Mouse (Mus musculus): ENCODE data around the gene Rnf130.

Rnf130 gene

DNA sequence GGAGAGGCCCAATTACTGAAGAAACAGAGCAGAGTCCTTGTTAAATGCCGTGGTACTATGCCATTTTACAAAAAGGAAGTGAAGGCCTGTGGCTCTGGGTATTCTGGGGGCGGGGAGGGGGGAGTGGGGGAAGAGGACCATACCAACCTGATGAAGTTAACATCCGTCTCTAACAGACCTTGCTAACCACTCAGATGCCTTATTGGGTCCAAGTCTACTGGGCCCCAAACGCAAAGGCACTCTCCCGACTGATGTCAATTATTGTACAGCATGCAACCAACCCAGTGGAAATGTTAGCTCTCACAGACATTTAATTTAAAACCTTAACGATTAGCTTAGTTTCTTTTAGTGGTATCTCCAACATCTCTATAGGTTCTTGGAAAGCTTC is 707 bp upstream of the Rnf130 start:
- DNase-seq (ENCODE audit: low spot score): no peak

DNA sequence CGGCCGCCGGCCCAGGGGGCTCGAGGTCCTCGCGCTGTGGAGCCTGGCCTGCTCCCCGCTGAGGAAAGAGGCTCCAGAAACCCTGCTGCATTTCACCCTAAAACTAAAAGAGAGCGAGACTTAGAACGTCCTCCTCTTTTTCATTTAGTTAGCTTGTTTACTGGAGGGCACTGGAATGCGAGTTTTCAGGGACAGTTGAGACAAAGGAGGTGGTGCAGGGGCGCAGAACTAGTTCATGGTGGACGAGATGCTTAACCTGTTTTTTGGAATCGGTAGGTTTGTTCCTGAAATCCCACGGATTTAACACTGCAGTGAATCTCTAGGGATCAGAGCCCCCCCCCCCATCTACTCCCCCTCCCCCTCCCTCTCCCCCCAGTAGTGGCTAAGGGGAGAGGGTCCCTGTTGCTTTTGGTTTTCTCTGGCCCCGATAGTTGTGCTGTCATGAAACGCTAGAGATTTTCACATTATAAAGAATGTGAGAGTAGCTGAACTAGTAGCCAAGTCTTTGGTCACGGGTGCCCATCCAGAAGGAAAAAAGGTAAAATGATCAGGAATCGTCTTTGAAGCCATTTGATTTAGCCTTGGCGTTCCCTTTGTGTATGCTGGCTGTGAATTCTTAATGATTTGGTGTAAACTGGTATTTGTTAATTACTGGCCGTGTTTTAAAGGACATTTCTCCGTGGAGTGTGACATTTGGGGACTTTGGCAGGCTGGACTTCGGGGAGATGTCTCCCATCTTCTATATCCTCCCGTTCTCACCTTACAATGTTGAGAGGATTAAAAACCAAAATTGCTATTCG is 775 bp downstream of the Rnf130 start:
- DNase-seq (ENCODE audit: low spot score): peak; percentile 18

DNA sequence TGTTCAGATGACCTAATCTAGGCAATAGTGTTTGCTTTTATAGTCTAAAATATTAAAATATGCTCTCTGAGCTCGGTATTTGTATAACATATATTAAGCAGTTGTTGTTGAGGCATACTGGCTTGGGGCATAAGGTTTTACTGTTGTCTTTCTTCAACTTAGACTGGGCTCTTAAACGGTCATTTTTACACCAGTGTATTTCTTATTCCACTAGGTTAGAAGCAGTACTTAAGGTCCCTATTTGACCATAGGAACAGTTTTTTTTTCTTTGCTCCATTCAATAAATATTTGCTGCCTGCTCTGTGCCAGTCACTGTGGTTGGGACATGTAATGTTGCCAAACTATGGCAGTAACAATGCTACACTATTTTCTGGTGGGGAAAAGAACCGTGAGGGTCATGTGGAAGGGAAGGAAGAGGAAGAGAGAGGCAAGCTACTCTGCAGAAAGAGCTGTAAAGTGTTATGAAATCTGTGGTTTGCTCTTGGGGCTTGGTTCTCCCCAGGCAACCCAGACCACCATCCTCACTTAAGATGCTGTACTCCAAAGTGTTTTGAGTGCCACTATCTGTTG is 1.5 kb downstream of the Rnf130 start:
- no peak for DNase-seq (ENCODE audit: low spot score)

DNA sequence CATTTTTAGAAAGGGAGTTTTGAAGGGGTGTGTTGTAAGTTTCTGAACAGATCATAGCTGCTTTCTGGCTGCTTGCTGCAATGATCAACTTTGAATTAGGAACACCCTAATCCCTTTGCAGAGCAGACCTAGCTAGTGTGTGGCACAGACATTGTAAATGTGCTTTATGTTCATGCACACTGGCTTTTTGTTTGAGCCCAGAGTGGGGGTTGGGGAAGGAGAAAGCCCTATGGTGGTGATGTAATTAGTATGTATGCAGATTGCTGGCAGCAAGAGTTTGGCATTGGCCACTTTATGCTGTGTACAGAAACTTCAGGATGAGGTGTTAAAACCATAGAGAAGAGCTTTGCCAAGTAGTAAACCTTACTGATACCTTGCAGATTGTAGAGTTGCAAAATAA is 3.3 kb downstream of the Rnf130 start:
- peak; percentile 25 for DNase-seq (ENCODE audit: low spot score)

DNA sequence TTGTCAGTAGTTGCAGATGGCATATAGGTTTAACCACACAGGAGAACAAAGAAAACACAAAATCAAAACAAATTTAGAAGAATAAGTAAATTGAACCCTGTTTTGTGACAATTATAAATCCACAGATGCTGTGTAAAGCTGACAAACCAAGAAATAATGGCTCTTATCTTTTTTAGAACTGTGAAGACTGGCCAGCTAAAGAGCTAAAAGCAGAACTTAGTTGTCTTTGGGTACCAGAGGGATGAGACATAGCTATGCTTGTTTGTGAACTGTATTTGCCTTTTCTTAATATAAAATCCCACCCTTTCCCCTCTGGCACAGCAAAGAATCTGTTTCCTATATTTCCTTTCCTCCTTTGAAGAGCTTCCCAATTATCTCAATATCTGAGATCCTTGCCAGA is 9.0 kb downstream of the Rnf130 start:
- DNase-seq (ENCODE audit: low spot score): no peak

DNA sequence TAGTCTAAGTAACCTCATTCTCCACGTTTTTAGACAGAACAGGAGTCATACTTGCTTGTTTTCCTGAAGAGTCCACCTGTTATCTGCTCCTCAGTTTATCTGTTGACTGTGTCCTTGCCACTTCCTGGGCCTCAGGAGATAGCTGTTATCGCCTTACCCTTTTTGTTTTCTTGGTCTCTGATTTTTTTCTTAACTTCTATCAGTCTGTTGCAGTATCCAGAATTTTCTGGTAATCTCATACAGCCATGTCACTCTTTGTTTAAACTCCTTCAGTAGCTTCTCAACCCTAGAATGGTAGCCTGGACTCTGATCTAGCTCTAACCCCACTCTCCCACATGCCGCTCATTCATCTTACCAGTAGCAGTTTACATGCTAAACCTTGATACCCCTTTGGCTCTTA is 10.6 kb downstream of the Rnf130 start:
- no peak for DNase-seq (ENCODE audit: low spot score)

DNA sequence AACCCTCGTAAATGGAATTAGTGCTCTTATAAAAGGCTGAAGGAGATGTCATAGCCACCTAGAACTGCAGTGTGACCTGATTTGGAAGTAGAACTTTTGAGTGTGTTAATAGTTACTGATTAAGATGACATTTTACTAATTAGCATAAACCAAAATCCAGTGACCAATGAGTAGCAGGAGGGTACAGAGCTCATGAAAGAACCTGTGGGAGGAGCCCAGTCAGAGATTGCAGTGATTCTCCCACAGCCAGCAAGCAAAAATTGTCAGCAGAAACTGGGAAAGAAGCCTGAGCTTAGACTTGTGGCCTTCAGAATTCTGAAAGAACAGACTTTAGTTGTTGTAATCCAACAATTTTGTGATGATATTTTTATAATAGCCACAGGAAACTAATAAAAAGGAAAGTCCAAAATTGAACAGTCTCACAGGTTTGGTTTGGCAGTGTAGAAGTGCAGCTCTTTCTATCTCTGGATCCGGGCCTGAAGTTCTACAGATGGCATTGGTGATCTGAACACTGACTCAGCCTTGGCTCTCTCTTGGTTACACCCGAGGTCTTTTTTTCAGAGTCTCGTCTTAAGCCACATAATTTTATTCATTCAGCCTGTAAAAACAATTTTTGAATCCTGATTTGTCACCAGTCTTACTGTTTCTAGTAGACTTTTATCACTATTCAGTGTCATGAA is 11.8 kb downstream of the Rnf130 start:
- DNase-seq (ENCODE audit: low spot score): no peak

DNA sequence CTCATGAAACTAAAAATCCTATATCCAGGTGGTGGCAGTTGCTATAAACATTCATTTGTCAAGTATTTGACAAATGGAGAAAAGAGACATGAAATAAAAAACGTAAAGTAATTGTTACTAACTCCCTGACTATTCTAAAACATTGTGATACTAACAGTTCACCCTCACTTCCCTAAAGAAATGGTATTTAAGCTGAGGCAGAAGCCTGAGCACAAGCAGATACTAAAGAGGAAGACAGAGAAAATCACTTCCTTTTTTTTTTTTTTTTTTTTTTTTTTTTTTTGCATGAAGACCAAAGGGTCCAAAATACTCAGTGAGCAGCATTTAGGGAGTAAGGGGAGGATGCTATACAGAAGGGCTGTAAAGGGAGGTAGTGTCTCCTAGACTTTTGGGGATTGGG is 13.6 kb downstream of the Rnf130 start:
- DNase-seq (ENCODE audit: low spot score): no peak

DNA sequence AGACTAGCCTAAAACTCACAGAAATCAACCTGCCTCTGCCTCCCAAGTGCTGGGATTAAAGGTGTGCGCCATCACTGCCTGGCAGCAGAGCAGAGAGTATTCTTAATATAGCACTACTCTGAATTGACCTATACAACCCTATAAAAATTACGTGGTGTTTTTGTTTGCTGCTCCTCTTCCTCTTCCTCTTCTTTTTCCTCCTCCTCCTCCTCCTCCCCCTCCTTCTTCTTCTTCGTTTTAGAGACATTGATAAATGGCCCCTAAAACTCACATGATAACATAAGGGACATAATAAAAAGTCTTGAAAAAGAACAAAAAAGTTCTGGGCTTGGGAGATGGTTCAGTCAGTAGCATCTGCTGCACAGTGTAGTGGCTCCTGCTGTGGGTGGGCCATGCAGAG is 16.0 kb downstream of the Rnf130 start:
- no peak for DNase-seq (ENCODE audit: low spot score)

DNA sequence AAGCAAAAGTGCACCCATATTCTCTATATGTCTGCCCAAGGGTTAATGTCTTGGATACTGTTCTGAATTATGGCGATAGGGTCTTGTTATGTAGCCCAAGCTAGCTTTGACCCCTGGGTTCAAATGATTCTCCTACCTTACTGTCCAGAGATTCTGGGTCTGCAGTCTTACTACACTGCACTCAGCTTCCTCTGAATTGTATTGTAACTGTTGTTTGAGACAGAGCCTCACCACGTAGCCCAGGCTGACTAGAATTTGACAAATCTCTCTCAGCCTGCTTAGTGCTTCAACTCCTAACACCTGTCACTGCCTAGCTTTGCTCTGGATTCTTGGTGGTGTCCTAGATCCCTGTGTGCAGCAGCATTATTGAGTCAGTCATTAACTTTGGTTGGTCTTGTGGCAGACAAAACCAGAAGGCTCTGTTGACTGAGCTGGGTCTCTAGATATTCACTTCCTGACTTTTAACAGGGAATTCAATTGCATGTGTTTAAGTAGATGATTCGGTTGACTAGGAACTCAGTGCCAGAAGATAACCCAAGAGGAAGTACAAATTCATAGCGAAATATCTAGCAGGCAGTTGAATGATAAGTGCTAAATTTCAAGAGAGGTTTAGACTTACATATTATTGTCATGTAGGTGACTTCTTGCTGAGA is 17.3 kb downstream of the Rnf130 start:
- DNase-seq (ENCODE audit: low spot score): no peak

DNA sequence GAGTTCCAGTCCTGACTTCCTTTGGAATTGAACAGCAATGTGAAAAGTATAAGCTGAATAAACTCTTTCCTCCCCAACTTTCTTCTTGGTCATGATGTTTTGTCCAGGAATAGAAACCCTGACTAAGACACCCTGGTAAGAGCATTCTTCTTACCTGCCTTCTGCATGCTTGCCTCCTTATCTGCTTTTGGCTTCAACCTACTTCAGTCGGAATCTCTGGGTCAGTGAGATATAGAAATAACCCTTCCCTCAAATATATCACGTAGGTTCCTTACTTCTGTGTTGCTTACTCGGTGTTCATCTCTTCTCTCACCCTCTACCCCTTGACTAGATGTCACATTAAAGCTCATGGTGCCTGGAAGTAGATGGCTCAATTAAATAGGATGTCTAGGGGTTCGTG is 19.3 kb downstream of the Rnf130 start:
- DNase-seq (ENCODE audit: low spot score): no peak

DNA sequence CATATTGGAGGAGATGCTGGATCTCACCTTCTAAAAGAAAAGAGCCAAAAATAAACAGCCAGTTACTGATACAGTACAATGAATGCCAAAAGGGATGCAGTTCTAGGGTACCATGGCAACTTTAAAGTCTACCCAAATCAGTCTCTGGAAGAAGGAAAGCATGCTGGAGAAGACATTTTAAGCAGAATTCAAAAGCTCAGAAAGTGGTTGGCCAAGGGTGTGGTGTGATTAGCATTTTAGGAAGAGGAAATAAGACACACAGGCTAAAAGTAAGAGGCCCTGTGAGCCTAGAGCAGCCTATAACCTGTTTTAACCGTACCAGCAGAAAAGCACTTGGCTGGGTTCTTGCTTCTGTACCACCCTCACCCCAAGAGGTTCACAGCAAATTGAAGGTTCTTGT is 22.5 kb downstream of the Rnf130 start:
- DNase-seq (ENCODE audit: low spot score): no peak

DNA sequence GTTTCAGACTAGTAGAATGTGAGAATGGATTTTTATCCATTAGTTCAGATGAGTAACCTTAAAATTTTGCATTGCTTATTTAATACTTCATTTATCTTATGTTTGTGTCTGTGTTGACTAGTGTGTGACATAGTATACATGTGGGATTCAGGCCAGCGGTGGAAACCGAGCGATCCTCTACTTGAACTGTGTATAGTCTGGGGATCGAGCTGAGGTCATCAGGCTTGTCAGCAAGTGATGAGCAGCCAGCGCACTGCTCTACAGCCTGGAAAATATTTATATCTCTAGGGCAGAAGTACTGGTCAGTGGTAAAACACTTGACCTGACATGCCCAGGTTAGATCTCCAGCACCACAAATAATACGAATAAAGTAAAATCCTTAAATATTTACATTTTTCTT is 23.0 kb downstream of the Rnf130 start:
- peak; percentile 18 for DNase-seq (ENCODE audit: low spot score)

DNA sequence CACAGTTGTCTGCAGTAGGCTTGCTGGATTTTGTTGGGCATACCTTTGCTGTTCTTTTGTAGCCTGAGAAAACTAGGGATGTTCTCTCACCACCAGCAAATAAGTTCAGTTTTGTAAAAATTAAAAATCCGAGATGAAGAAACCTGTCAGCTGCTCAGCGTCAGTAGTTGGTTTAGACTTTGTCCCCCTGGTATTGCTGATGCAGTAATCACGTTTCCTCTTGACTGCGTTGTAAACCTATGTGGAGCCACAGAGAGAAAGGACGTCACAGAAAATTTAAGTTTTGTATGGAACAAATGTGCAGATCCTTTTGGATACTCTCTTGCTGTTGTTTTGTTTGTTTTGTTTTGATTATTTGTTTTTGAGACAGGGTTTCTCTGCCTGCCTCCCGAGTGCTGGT is 25.2 kb downstream of the Rnf130 start:
- no peak for DNase-seq (ENCODE audit: low spot score)

DNA sequence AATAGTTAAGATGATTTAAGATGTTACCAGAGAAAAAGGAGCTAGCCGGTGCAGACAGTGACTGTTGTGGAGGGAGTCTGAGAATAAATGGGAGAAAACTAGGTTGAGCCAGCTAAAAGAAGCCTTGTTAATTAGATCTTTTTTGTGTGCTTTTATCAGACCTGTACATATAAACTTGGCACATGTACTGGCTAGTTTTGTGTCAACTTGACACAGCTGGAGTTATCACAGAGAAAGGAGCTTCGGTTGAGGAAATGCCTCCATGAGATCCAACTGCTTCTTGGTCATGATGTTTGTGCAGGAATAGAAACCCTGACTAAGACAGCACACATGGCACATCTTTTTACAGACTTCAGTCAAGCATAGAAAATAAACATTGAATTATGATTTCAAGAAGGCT is 32.6 kb downstream of the Rnf130 start:
- DNase-seq (ENCODE audit: low spot score): no peak

DNA sequence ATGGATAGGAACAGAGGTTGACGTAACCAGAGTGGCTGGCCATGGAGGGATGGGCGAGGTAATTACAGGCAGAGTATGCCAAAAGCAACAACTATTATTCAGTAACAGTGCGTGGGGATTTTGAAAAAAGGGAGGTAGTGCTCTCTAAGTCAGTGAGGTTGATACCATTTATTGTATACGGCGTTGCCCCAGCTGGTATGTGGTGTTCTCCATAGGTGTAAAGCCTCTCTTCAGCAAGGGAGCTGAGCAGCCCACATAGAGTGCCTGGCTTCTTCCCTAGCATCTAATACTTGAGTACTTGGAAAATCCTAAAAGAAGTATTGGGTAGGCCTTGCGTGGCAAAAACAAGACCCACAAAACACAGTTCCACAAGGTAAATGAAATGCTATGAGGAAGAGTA is 33.1 kb downstream of the Rnf130 start:
- DNase-seq (ENCODE audit: low spot score): no peak

DNA sequence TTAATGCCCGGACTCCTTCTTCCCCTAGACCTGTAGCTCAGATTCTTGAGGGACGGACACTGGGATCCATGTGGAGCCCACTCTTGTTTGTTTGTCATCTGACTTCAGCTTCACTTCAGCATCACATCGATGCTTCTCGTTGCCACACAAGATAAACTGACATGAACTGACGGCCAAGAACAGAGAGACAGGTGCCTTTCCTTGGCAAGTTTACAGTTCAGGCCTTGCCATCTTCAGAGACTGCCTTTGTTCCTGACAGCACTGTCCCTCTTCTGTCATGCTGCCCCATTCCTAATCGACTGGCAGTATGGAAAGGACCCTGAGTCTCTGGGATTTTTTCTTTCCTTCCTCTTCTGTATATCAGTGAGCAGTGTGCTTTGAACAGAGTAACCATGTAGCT is 33.9 kb downstream of the Rnf130 start:
- no peak for DNase-seq (ENCODE audit: low spot score)

DNA sequence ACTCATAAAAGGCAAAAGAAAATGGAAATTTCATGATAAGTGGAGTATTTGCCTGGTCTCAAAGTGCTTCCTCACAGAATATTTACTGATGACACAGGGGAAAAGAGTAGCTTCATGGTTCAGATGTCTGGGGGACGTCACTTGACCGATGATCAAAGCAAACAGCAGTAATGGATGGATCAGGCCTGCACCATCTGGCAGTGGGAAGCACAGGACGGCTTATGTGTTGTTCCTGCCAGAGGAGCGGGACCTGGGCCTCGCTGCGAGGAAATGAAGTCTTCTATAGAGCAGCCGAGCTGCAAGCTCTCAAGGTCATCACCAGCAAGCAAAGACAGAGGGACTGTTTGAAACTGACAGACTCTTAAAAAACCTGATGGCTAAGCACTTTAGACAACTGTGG is 37.0 kb downstream of the Rnf130 start:
- DNase-seq (ENCODE audit: low spot score): peak; percentile 60

DNA sequence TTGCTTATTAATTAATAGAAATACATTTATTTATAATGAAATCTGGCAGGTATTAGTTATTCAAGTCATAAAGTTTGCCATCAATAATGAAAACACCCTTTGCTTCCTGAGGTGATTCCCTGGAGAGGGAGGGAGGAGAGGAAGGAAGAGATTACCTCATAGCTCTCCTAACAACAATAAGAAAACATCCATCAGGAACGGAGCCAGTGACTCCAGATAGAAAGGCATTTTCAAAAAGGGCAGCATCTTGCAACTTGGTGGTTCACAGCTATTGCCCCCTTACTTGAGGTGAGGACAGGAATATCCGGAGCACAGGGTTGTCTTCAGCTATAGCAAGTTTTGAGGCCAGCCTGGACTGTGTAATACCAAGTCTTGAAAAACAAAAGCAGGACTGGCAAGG is 40.9 kb downstream of the Rnf130 start:
- DNase-seq (ENCODE audit: low spot score): no peak

DNA sequence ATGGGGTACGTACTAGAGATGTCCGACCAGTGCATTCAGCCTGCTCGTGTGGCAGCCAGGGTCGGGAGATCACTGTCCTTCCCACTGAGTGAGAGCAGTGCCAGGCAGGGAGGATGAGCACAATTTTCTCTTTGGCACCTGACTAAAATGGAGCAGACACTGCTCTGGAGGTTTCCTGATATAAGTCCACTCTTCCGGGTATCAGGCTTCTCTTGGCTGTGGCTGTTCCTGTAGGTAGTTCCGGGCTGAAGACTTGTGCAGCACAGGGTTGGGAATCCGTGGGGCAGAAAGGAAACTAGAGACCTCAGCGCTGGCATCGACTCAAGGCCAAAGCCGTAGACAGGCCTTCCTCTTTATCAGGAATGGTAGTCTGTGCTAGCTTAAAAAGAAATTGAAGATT is 48.7 kb downstream of the Rnf130 start:
- no peak for DNase-seq (ENCODE audit: low spot score)

DNA sequence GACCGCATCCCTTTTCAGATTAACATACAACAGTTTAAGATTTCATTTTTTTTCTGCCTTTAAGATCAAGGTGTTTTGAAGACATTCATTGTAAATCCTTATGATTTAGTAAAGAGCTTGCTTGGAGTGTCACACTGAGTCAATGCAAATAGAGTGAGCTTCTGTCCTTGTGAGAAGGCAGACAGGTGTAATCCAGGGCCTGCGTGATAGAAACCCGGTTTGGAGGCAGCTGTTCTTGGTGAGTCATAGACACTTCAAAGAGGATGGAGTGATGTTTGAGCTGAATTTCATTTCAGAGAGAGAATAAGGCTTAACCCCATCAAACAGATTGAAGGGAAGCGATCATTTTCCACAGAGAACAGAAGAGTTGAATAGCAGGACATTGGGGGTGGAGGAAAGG is 51.6 kb downstream of the Rnf130 start:
- DNase-seq (ENCODE audit: low spot score): no peak

DNA sequence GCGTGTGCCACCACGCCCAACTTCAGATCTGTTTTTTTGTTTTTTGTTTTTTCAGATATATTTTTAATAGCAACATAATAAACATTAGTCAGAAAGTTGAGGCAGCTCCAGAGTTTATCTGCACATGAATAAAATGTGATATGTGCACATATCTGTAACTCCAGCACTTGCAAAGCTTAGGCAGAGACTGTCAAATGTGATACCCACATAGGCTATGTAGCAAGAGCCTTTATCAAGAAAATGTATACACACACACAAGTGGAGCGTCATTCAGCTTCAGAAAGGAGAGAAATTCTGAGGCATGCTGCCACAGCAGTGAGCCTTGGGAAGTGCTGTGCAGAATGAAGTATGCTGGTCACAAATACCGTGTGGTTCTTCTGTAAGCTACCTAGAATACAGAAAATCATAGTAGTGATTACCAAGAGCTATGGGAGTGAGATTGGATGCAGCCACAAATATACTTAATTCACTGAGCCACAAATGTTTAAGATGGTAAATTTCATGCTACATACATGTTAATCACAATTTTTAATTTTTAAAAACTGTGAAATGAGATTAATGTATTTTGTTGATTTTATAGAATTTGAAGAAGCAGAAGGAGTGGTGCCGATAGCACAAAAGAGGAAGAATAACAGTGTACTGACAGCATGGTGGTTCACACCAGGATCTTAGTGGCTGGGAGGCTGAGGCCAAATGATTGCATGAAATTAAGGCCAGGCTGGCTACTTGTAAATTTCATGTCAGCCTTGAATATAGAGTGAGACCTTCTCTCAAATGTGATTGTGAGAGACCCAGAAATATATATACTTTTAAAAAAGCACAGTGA is 56.4 kb downstream of the Rnf130 start:
- DNase-seq (ENCODE audit: low spot score): no peak
